Mouse (Mus musculus) cortical plate, adult 2 months (tissue): ENCODE results near the gene Gng8. TPM values are rescaled to one million over a fixed set of nuclear protein-coding genes. Genes with fewer than 3 reads are reported as not detected.

ENCODE experiments used
- H3K27ac ChIP-seq: fragments of 200-500 bp; 2 replicates; pipeline ENCODE4 v1.5.1; 2012; ENCODE audit warnings: low read length, control low read depth, inconsistent platforms; ENCODE audit not compliant: insufficient read depth
- H3K4me1 ChIP-seq: fragments of 200-500 bp; 2 replicates; pipeline ENCODE4 v1.6.1; 2011; ENCODE audit warnings: low read length; ENCODE audit not compliant: control insufficient read depth, insufficient read depth
- H3K4me3 ChIP-seq: fragments of 200-500 bp; 2 replicates; pipeline ENCODE4 v1.5.1; 2011; ENCODE audit warnings: mild to moderate bottlenecking, low read length, control low read depth; ENCODE audit not compliant: insufficient read depth
- CTCF ChIP-seq: fragments of 200-500 bp; IDR thresholded peaks from 2 replicates; pipeline ENCODE4 v1.5.1; 2011; ENCODE audit warnings: mild to moderate bottlenecking, control low read depth, low read length; ENCODE audit not compliant: insufficient read depth; ENCODE audit errors: extremely low read depth
- POLR2A ChIP-seq: fragments of 200-500 bp; IDR thresholded peaks from 2 replicates; pipeline ENCODE4 v1.6.1; 2011; ENCODE audit warnings: mild to moderate bottlenecking, low read length, control low read depth; ENCODE audit not compliant: insufficient read depth; ENCODE audit errors: extremely low read depth
- polyA plus RNA-seq: library from polyadenylated mRNA; depleted of rRNA; stranded (reverse); fragments of >200 nt; gene quantifications from 2 replicates; pipeline ENCODE4 v1.2.3, GENCODE M21; 2012

The Gng8 gene
- polyA plus RNA-seq, 1 experiment = 10.9 TPM

GRCm38 (mm10) chr7:16903439-16903955, 11.9 kb downstream of the Gng8 start:
- H3K4me1 ChIP-seq = no peaks in the 10 kb centered on the region; the same call in 1 of the 2 replicates
- no peak overlapping the region for H3K27ac ChIP-seq
- H3K4me3 ChIP-seq = no peak overlapping the region
- TF ChIP-seq POLR2A = no peak
- no peak for TF ChIP-seq CTCF

- no peak overlapping the region for H3K4me3 ChIP-seq
- TF ChIP-seq POLR2A (no peak), CTCF (no peak)
- no peaks in the 10 kb centered on the region; the same call in 1 of the 2 replicates for H3K4me1 ChIP-seq
- H3K27ac ChIP-seq = no peak overlapping the region
Observed at GRCm38 (mm10) chr7:16904120-16904675, 12.6 kb downstream of the Gng8 start.

GRCm38 (mm10) chr7:16905491-16906021, 14.0 kb downstream of the Gng8 start:
- H3K4me1 ChIP-seq = no peaks in the 10 kb centered on the region; the same call in 1 of the 2 replicates
- TF ChIP-seq CTCF (no peak), POLR2A (no peak)
- H3K27ac ChIP-seq = no peak overlapping the region
- no peak overlapping the region for H3K4me3 ChIP-seq

DNA sequence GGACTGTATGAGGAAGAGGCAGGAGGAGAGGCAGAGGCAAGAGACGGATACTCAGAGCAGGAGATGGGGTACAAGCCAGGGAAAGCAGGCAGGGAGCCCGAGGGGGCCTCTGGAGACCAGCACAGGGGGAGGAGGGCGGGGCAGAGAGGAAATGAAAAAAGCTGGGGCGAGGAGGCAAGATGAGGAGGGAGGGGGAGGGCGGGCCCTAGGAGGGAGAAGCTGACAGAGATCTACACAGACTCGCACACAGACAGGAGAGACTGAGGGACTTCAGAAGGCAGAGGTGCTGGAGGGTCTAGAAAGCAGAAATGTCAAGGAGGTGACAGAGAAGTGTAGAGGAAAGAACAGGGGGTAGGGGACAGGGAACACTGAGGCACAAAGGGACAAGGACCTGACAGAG, 14.7 kb downstream of the Gng8 start, which contains the start of gene Ptgir:
Gene Ptgir, plus strand, starts transcription at position 210 of the 400 bp plus-strand sequence.
- Histone ChIP-seq H3K4me1 (no peaks in the 10 kb centered on the region; the same call in 1 of the 2 replicates), H3K27ac (no peak within 1 kb of the TSS), H3K4me3 (no peak within 1 kb of the TSS)
- no peak for TF ChIP-seq CTCF
- no peak for TF ChIP-seq POLR2A

- no peak overlapping the region for H3K4me3 ChIP-seq
- H3K4me1 ChIP-seq = no peaks in the 10 kb centered on the region; the same call in 1 of the 2 replicates
- TF ChIP-seq POLR2A (no peak), CTCF (no peak)
- no peak overlapping the region for H3K27ac ChIP-seq
Observed at GRCm38 (mm10) chr7:16906889-16907559, 15.4 kb downstream of the Gng8 start.

GRCm38 (mm10) chr7:16907842-16908241, 16.3 kb downstream of the Gng8 start:
- Histone ChIP-seq H3K4me3 (no peak overlapping the region), H3K4me1 (no peaks in the 10 kb centered on the region; the same call in 1 of the 2 replicates), H3K27ac (no peak overlapping the region)
- TF ChIP-seq CTCF = no peak
- TF ChIP-seq POLR2A = no peak

DNA sequence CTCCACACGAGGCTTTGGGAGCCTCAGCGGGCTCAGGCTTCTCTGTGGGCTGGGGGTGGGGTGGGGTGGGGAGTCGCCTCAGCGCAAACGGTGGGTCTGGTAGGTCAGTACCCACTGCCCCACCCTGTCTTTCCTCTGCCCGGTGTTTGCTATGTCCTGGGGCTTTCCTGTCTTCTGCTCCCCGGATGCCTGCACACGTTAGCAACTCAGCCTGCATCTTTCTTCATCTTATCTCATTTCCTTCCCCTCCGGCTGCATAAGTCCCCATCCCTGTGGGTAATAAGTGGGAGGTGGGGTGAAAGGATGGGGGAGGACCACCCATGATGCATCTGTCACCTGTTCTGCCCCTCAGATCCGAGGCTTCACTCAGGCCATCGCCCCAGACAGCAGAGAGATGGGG, 16.8 kb downstream of the Gng8 start:
- Histone ChIP-seq H3K4me3 (no peak overlapping the region), H3K27ac (no peak overlapping the region), H3K4me1 (no peaks in the 10 kb centered on the region; the same call in 1 of the 2 replicates)
- TF ChIP-seq CTCF = no peak
- no peak for TF ChIP-seq POLR2A

- TF ChIP-seq CTCF (no peak), POLR2A (no peak)
- Histone ChIP-seq H3K27ac (no peak overlapping the region), H3K4me3 (no peak overlapping the region), H3K4me1 (no peaks in the 10 kb centered on the region; the same call in 1 of the 2 replicates)
Observed at GRCm38 (mm10) chr7:16908859-16909258, 17.3 kb downstream of the Gng8 start.

- TF ChIP-seq POLR2A (no peak), CTCF (no peak)
- H3K4me1 ChIP-seq = no peaks in the 10 kb centered on the region; the same call in 1 of the 2 replicates
- no peak overlapping the region for H3K4me3 ChIP-seq
Observed at GRCm38 (mm10) chr7:16909909-16910308, 18.3 kb downstream of the Gng8 start.

More at GRCm38 (mm10) chr7:16909909-16910308, 18.3 kb downstream of the Gng8 start:
- H3K27ac ChIP-seq = no peak overlapping the region
